In genomic region chr12:113220447-113220846, GRCm38 (mm10) we compare ENCODE assay signal across 8 mouse cellular contexts. TPM values are rescaled to one million over a fixed set of nuclear protein-coding genes. Genes with fewer than 3 reads are reported as not detected.
DNase-seq lines count a peak whose midpoint lies in the region; ATAC-seq and TF ChIP-seq lines count a peak whose summit lies in the region.

No protein-coding gene starts in this region.

- no peak overlapping the region for H3K9ac ChIP-seq in intestine, embryonic 14.5 days (ENCODE audit: low read length)

- no peaks in the 10 kb centered on the region for H3K4me1 ChIP-seq in cerebellum, adult 2 months (ENCODE audit: control insufficient read depth, insufficient read depth, low read length)
- H3K4me1 ChIP-seq in intestine, embryonic 14.5 days (replicated peaks; ENCODE audit: control insufficient read depth, insufficient read depth, low read length): no peaks in the 10 kb centered on the region
- H3K4me1 ChIP-seq in small intestine, adult 2 months (ENCODE audit: control insufficient read depth, insufficient read depth, insufficient read length, low read length): no peaks in the 10 kb centered on the region

- ATAC-seq in intestine, embryonic 14.5 days (replicated peaks; ENCODE audit: low FRiP score, low TSS enrichment, low read depth): peak; percentile 40
- peak; percentile 24; the same call in 1 of the 2 replicates for ATAC-seq in megakaryocyte-erythroid progenitor cell, adult 5-6 weeks (replicated peaks; ENCODE audit: low FRiP score, low TSS enrichment, poor library complexity, severe bottlenecking)

- no peaks in the 10 kb centered on the region for H3K36me3 ChIP-seq in intestine, embryonic 14.5 days (ENCODE audit: control insufficient read depth, insufficient read depth, low read length)
- no peaks in the 10 kb centered on the region for H3K36me3 ChIP-seq in small intestine, adult 2 months (ENCODE audit: control insufficient read depth, insufficient read depth, low read length)

- no peaks in the 10 kb centered on the region for H3K27me3 ChIP-seq in cerebellum, adult 2 months (ENCODE audit: control insufficient read depth, insufficient read depth, low read length)
- H3K27me3 ChIP-seq in intestine, embryonic 14.5 days (replicated peaks; ENCODE audit: control insufficient read depth, insufficient read depth, low read length): no peaks in the 10 kb centered on the region
- no peaks in the 10 kb centered on the region for H3K27me3 ChIP-seq in small intestine, adult 2 months (ENCODE audit: control insufficient read depth, insufficient read depth, low read length)

- intact Hi-C loops in left cerebral cortex, postnatal 25 days (cut with DNase I): loop anchor here (5.0 to 10.0 kb wide), 6 partner anchors 104 to 824 kb away; partner anchors contain the start of gene Adam6b

- WGBS in cerebellum, adult 2 months: 42% methylated on average over 4 of the region's 4 CpGs
- 36% methylated on average over 4 of the region's 4 CpGs for WGBS in intestine, embryonic 14.5 days
- 34% methylated on average over 4 of the region's 4 CpGs for WGBS in small intestine, adult 2 months

- no peaks in the 10 kb centered on the region for H3K9me3 ChIP-seq in intestine, embryonic 14.5 days (ENCODE audit: control insufficient read depth, low read length)

- no peak for TF ChIP-seq POLR2A in cerebellum, adult 2 months (IDR thresholded peaks at IDR 0.05; ENCODE audit: borderline replicate concordance, insufficient read depth, low read length)
- no peak for TF ChIP-seq POLR2A in small intestine, adult 2 months (IDR thresholded peaks at IDR 0.05; ENCODE audit: low read depth, low read length)

- H3K4me2 ChIP-seq in intestine, embryonic 14.5 days (ENCODE audit: low read length): no peak overlapping the region

- TF ChIP-seq CTCF in cerebellum, adult 2 months (IDR thresholded peaks at IDR 0.05; ENCODE audit: borderline replicate concordance, insufficient read depth, low read depth, low read length): peak; percentile 55; the same call in 1 of the 2 replicates
- peak; percentile 71; the same call in 1 of the 2 replicates for TF ChIP-seq CTCF in small intestine, adult 2 months (IDR thresholded peaks at IDR 0.05; ENCODE audit: extremely low read depth, insufficient read length, insufficient replicate concordance, low read depth, low read length)

- peak; percentile 10 for DNase-seq in cerebellum, adult 11 months
- no peak for DNase-seq in cerebellum, adult 8-10 months
- peak; percentile 30 to 39 for DNase-seq in cerebellum, adult 2 months
- DNase-seq in frontal cortex, postnatal 36 days (ENCODE audit: low spot score in 2 of 2): peak; percentile 43 to 74
- no peak for DNase-seq in intestine, embryonic 14.5 days (ENCODE audit: low spot score)
- DNase-seq in left cerebral cortex, postnatal 25 days (ENCODE audit: low spot score in 2 of 2): peak; percentile 72 to 78

- H3K4me3 ChIP-seq in cerebellum, adult 2 months (replicated peaks; ENCODE audit: insufficient read depth, low read depth, low read length): no peak overlapping the region
- no peak overlapping the region for H3K4me3 ChIP-seq in intestine, embryonic 14.5 days (ENCODE audit: low read depth, low read length)
- H3K4me3 ChIP-seq in small intestine, adult 2 months (ENCODE audit: low read depth, low read length): no peak overlapping the region

- no peak overlapping the region for H3K27ac ChIP-seq in cerebellum, adult 2 months (ENCODE audit: insufficient read depth, low read length)
- H3K27ac ChIP-seq in intestine, embryonic 14.5 days (ENCODE audit: low read depth): no peak overlapping the region
- no peak overlapping the region for H3K27ac ChIP-seq in small intestine, adult 2 months (ENCODE audit: insufficient read depth, low read depth, low read length)

RNA-seq across cellular contexts. Expression of gene Tmem121, which starts 34.7 kb away (rescaled TPM):
- polyA plus RNA-seq in cerebellum, adult 2 months (2012; rRNA removed): 30.9 and 31.3 TPM in 2 replicates
- 6.6 and 7.6 TPM in 2 replicates for polyA plus RNA-seq in intestine, embryonic 14.5 days (2014; fragmentation: Nextera tagmentation; extraction: Ambion mirVana)
- total RNA-seq in left cerebral cortex, postnatal 25 days (2021): 10 to 100 TPM; 26.3 to 29.6 TPM
- total RNA-seq in megakaryocyte-erythroid progenitor cell, adult 5-6 weeks (2014; fragmentation: Nextera tagmentation): 0.22 and 0.74 TPM in 2 replicates
- total RNA-seq in megakaryocyte-erythroid progenitor cell, adult 5-6 weeks (2017): not detected in 2 replicates
- 1.8 and 2.4 TPM in 2 replicates for polyA plus RNA-seq in small intestine, adult 2 months (2012; rRNA removed)

Comparison
In these comparisons a context has a peak if more than half of its experiments do, and no peak if none do; other contexts are left out.
1. DNase-seq: peak in cerebellum, adult 11 months (single experiment), cerebellum, adult 2 months (2 of 2), frontal cortex, postnatal 36 days (2 of 2) and left cerebral cortex, postnatal 25 days (2 of 2); none in cerebellum, adult 8-10 months (single experiment) and intestine, embryonic 14.5 days (single experiment).